Mouse (Mus musculus) megakaryocyte, adult 5-6 weeks (primary cell): Measurements from ENCODE around the gene Rogdi. TPM values are rescaled to one million over a fixed set of nuclear protein-coding genes. Genes with fewer than 3 reads are reported as not detected.
A peak's percentile ranks its signal among the peaks of the same experiment; 100 is the strongest.

Source experiments
- ATAC-seq: 2 replicates; pipeline ENCODE4 v1.8.0; 2016; ENCODE audit warnings: mild to moderate bottlenecking, inconsistent platforms; ENCODE audit not compliant: poor library complexity, severe bottlenecking
- total RNA-seq, 2 experiments: library from RNA; stranded (forward) in 1 of 2; stranded (reverse) in 1 of 2; fragments of 153-499, 151-499 nt in 1 of 2; fragments of 221-1000, 200-1000 nt in 1 of 2; gene quantifications; 2 replicates each; pipeline versions ENCODE4 v1.2.3 to v1.2.4; 2015 to 2017

Gene Rogdi
- total RNA-seq, 2 experiments from 2014 or later: 28.1 to 80.5 TPM

- no peak for ATAC-seq
These were observed 15.8 kb downstream of the Rogdi start, which contains the start of gene Sept12 for GRCm38 (mm10) chr16:4997553-4997952. Gene Sept12, minus strand, starts transcription at chr16:4997852.

- ATAC-seq: no peak
These were observed 20.1 kb downstream of the Rogdi start for GRCm38 (mm10) chr16:4993276-4993675.

- no peak for ATAC-seq
These were observed 28.6 kb downstream of the Rogdi start for GRCm38 (mm10) chr16:4984717-4985116.

- ATAC-seq: peak; percentile 86
These were observed 33.5 kb downstream of the Rogdi start for GRCm38 (mm10) chr16:4979755-4980380.

GRCm38 (mm10) chr16:4978275-4979051 is 34.9 kb downstream of the Rogdi start:
- no peak for ATAC-seq

GRCm38 (mm10) chr16:4976180-4976579 is 37.2 kb downstream of the Rogdi start:
- ATAC-seq: no peak

- no peak for ATAC-seq
These were observed 38.8 kb downstream of the Rogdi start for GRCm38 (mm10) chr16:4974521-4974920.

GRCm38 (mm10) chr16:4971626-4972025 is 41.7 kb downstream of the Rogdi start:
- ATAC-seq: no peak

- peak; percentile 97 for ATAC-seq
These were observed 44.1 kb downstream of the Rogdi start for GRCm38 (mm10) chr16:4969055-4969843.

- ATAC-seq: no peak
These were observed 44.9 kb downstream of the Rogdi start for GRCm38 (mm10) chr16:4968426-4968825.

- no peak for ATAC-seq
These were observed 47.8 kb downstream of the Rogdi start for GRCm38 (mm10) chr16:4965392-4966129.

GRCm38 (mm10) chr16:4964731-4965391 is 48.5 kb downstream of the Rogdi start:
- no peak for ATAC-seq

GRCm38 (mm10) chr16:4963797-4964709 is 49.3 kb downstream of the Rogdi start, which contains the start of gene Anks3:
Gene Anks3, minus strand, starts transcription at chr16:4964205.
- ATAC-seq: peak; percentile 93

- no peak for ATAC-seq
These were observed 50.0 kb downstream of the Rogdi start for GRCm38 (mm10) chr16:4963346-4963745.

GRCm38 (mm10) chr16:4960260-4960659 is 53.1 kb downstream of the Rogdi start:
- no peak for ATAC-seq
